ENCODE assay signal across 8 mouse cellular contexts in the genomic region with DNA sequence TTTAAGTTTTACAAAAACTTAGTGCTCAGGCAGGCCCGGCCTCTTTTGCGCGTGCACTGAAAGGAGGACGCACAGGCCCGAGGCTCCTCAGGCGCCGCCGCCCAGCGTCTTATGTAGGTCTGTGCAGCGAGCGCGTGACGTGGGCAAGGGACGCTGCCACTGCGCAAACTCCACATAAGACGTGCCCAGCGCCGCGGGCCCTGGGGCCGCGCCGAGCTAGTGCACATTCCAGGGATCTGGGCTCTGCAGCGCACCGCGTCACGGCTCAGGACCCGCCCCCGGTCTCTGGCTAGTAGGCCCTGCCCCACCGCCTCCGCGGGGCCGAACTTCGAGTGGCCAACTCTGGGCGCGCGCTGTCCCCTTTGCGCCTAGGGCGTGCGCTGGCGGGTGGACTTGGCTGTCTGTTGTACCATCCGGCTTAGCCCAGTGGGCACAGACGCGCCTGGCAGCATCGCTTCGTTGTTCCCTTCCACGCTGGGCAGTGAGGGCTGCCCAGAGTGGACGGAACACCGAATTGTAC. TPM values are rescaled to one million over a fixed set of nuclear protein-coding genes. Genes with fewer than 3 reads are reported as not detected.
DNase-seq lines count a peak whose midpoint lies in the region; ATAC-seq lines count a peak whose summit lies in the region.

No protein-coding gene starts in this region.

- peak overlapping the region; percentile 84 for H3K4me2 ChIP-seq in hindbrain, embryonic 12.5 days (replicated peaks)

- WGBS in hindbrain, embryonic 12.5 days = under 1% methylated on average over 48 of the region's 48 CpGs

- H3K4me1 ChIP-seq in hindbrain, embryonic 12.5 days = peaks cover 47% of the 10 kb centered on the region

- peak; percentile 100 for DNase-seq in NIH3T3 (ENCODE audit: low read depth)
- DNase-seq in cerebellum, postnatal 10 days = peak; percentile 98 to 99
- peak; percentile 98 for DNase-seq in frontal cortex, postnatal 10 days (ENCODE audit: low spot score in 2 of 2)
- peak; percentile 86 to 93 for DNase-seq in layer of hippocampus, postnatal 25 days (ENCODE audit: extremely low spot score in 1 of 2, low spot score in 1 of 2)
- peak; percentile 99 for DNase-seq in lung, postnatal 25 days (ENCODE audit: low spot score)
- peak; percentile 98 for DNase-seq in retina, embryonic 14.5 days (ENCODE audit: low spot score)
- peak; percentile 95 for DNase-seq in thymus, postnatal 4 days

- peak overlapping the region; percentile 99 for H3K4me3 ChIP-seq in hindbrain, embryonic 12.5 days

- no peaks in the 10 kb centered on the region for H3K9me3 ChIP-seq in hindbrain, embryonic 12.5 days (replicated peaks)

- peak overlapping the region; percentile 94 for H3K9ac ChIP-seq in hindbrain, embryonic 12.5 days

- peak overlapping the region; percentile 99 for H3K27ac ChIP-seq in hindbrain, embryonic 12.5 days

- H3K36me3 ChIP-seq in hindbrain, embryonic 12.5 days = peaks cover 6% of the 10 kb centered on the region; the same call in 1 of the 2 replicates

- H3K27me3 ChIP-seq in hindbrain, embryonic 12.5 days = no peaks in the 10 kb centered on the region

- peak; percentile 85 for ATAC-seq in hindbrain, embryonic 12.5 days (ENCODE audit: low FRiP score)

RNA-seq across cellular contexts. Expression of a gene that starts 0.8 kb away (rescaled TPM):
- polyA plus RNA-seq in hindbrain, embryonic 12.5 days (2016; fragmentation: Nextera tagmentation; extraction: Ambion mirVana) = 8.8 and 9.6 TPM in 2 replicates
- total RNA-seq in layer of hippocampus, postnatal 25 days (2021) = 10 to 100 TPM; 55.4 to 59.0 TPM

Comparison
In these comparisons a context has a peak if more than half of its experiments do, and no peak if none do; other contexts are left out.
1. Peak in every context shown above with its lines: DNase-seq, ATAC-seq, H3K4me3 ChIP-seq and H3K27ac ChIP-seq.